Mouse (Mus musculus) adrenal gland, adult 2 months (tissue): Measurements from ENCODE around the gene Aoc3. TPM values are rescaled to one million over a fixed set of nuclear protein-coding genes. Genes with fewer than 3 reads are reported as not detected.
A peak's percentile ranks its signal among the peaks of the same experiment; 100 is the strongest.
"Not testable (repeated sequence)": the region's sequence is repeated elsewhere in the genome, so short reads cannot be mapped to it uniquely, and the experiment has no call there.

Experiments
- DNase-seq: peaks from one replicate; pipeline ENCODE4 v3.0.0; 2021
- microRNA-seq, 2 experiments: library from miRNA; unstranded; fragments of <30 nt; microRNA quantifications; one replicate each; pipeline ENCODE4 v1.2.0; 2021
- polyA plus RNA-seq: library from polyadenylated mRNA; depleted of rRNA; stranded (reverse); fragments of >200 nt; gene quantifications from 2 replicates; pipeline ENCODE4 v1.2.3, GENCODE M21; 2012; rRNA removed
- total RNA-seq, 2 experiments: library from RNA; stranded (reverse); gene quantifications; 2 replicates each; pipeline ENCODE4 v1.2.3; 2021

The Aoc3 gene
- total and polyA plus RNA-seq, 3 experiments = 48.4 to 76.6 (median 69.3) TPM

DNA sequence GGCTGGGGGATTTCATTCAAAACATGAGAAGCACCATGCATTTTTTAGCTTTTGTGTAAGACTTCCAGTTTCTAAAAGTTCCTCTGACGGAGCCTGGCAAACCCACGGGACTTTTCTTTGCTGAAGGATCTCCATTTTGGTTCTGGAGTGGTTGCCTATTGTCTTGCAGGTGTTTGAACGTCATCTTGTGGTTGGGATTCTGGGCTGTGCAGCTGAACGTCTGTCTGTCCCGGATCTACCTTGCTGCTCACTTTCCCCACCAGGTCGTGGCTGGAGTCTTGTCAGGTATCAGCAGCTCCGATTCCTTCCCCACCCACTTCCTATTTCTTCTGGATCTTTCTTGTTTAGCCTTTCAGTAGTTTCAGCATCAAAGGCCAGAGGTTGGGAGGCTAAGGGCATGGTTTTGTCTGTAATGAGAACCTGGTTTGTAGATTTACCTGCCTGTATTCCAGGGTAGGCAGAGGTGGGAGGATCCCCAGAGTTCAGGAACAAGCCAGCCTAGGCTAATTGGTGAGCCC, 44.1 kb downstream of the Aoc3 start:
- no peak for DNase-seq

DNA sequence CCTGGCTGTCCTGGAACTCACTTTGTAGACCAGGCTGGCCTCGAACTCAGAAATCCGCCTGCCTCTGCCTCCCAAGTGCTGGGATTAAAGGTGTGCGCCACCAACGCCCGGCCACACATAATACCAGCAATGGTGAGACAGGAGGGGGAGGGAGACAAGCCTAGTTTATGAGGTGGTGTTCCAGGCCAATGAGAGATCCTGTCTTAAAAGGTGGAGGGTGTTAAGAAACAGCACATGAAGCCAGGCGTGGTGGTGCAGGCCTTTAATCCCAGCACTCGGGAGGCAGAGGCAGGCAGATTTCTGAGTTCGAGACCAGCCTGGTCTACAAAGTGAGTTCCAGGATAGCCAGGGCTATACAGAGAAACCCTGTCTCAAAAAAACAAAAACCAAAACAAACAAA, 47.8 kb downstream of the Aoc3 start:
- not testable (repeated sequence) for DNase-seq

DNA sequence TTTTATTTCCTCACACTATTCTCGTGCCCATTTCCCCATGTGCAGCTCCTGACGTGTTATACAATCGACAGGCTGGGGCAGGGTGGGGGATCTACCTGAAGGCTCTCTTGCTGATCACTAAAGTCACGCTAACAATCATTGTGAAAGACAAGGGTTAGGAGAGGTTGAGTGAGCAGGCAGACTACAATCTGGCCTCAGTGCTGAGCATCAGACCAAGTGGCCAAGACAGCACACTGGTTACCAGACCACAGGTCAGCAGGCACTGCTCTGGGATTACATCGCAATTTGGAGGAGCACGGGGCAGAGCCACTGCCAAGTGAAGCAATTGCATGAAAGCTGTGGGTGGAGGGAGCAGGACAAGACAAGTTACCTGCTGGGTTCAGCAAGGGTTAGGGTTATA, 48.5 kb downstream of the Aoc3 start:
- peak; percentile 50 for DNase-seq

DNA sequence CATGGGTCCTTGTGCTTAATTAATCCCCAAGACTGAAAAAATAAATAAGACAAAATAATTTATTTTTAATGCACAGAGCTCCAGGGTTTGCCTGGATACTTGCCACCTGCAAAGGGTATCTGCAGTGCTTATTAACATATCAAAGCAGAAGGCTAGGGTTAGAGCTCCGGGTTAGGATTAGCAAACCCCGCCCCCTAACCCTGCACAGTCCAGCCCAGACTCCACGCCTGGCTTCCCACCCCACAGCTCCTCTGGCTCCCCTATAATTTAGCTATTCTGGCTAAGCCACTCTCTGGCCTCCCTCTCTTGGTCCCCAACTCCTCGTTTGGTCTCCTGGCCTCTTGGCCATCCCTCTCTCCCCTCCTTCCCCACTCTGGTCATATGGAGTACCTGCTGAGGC, 51.4 kb downstream of the Aoc3 start:
- DNase-seq = no peak

Small RNAs within 50 kb of the gene (microRNA-seq; reads per million reads assigned to microRNA genes)
- 0 reads per million in 2 experiments for gene Gm25593

Other genes starting within 250 kb of the Aoc3 start
- 10 to 100 TPM; 86.9 to 90.5 TPM for gene Coasy, start 248.0 kb upstream of the Aoc3 start, total RNA-seq
- gene Coasy, start 248.0 kb upstream of the Aoc3 start, polyA plus RNA-seq = 178 and 187 TPM in 2 replicates
- gene Mlx, start 243.3 kb upstream of the Aoc3 start, total RNA-seq = 10 to 100 TPM; 57.8 to 72.3 TPM
- 36.3 and 42.4 TPM in 2 replicates for gene Mlx, start 243.3 kb upstream of the Aoc3 start, polyA plus RNA-seq
- gene Psmc3ip, start 235.2 kb upstream of the Aoc3 start, total RNA-seq = 1 to 10 TPM; 3.6 to 5.9 TPM
- 0.38 and 0.71 TPM in 2 replicates for gene Psmc3ip, start 235.2 kb upstream of the Aoc3 start, polyA plus RNA-seq
- 10 to 100 TPM; 50.7 to 50.9 TPM for gene Retreg3, start 210.7 kb upstream of the Aoc3 start, total RNA-seq
- 41.7 and 46.9 TPM in 2 replicates for gene Retreg3, start 210.7 kb upstream of the Aoc3 start, polyA plus RNA-seq
- 10 to 100 TPM; 42.9 to 43.0 TPM for gene Tubg1, start 210.7 kb upstream of the Aoc3 start, total RNA-seq
- 15.2 and 42.7 TPM in 2 replicates for gene Tubg1, start 210.7 kb upstream of the Aoc3 start, polyA plus RNA-seq
- 1 to 10 TPM; 6.2 to 7.5 TPM for gene Tubg2, start 174.7 kb upstream of the Aoc3 start, total RNA-seq
- gene Tubg2, start 174.7 kb upstream of the Aoc3 start, polyA plus RNA-seq = 5.5 and 6.0 TPM in 2 replicates
- gene Cntnap1, start 160.1 kb upstream of the Aoc3 start, total RNA-seq = 1 to 10 TPM; 6.8 TPM
- gene Cntnap1, start 160.1 kb upstream of the Aoc3 start, polyA plus RNA-seq = 9.3 and 9.4 TPM in 2 replicates
- gene Plekhh3, start 159.3 kb upstream of the Aoc3 start, total RNA-seq = 10 to 100 TPM; 19.4 to 39.7 TPM
- gene Plekhh3, start 159.3 kb upstream of the Aoc3 start, polyA plus RNA-seq = 112 and 122 TPM in 2 replicates
- gene Ccr10, start 155.2 kb upstream of the Aoc3 start, total RNA-seq = under 1 TPM; 0.26 to 0.83 TPM
- gene Ccr10, start 155.2 kb upstream of the Aoc3 start, polyA plus RNA-seq = 0.84 and 1.6 TPM in 2 replicates
- gene Ezh1, start 104.1 kb upstream of the Aoc3 start, total RNA-seq = 10 to 100 TPM; 31.3 to 35.0 TPM
- gene Ezh1, start 104.1 kb upstream of the Aoc3 start, polyA plus RNA-seq = 17.1 and 20.1 TPM in 2 replicates
- gene Ramp2, start 84.6 kb upstream of the Aoc3 start, total RNA-seq = 10 to 100 TPM; 46.5 to 46.9 TPM
- gene Ramp2, start 84.6 kb upstream of the Aoc3 start, polyA plus RNA-seq = 109 and 114 TPM in 2 replicates
- gene Vps25, start 76.9 kb upstream of the Aoc3 start, total RNA-seq = 100 to 1,000 TPM; 102 to 116 TPM
- 186 and 204 TPM in 2 replicates for gene Vps25, start 76.9 kb upstream of the Aoc3 start, polyA plus RNA-seq
- gene Wnk4, start 70.0 kb upstream of the Aoc3 start, total RNA-seq = 1 to 10 TPM; 2.1 to 3.7 TPM
- gene Wnk4, start 70.0 kb upstream of the Aoc3 start, polyA plus RNA-seq = 0.62 and 0.94 TPM in 2 replicates
- gene Cntd1, start 51.6 kb upstream of the Aoc3 start, total RNA-seq = under 1 TPM; 0.32 to 0.38 TPM
- 0.06 and 0.11 TPM in 2 replicates for gene Cntd1, start 51.6 kb upstream of the Aoc3 start, polyA plus RNA-seq
- gene Coa3, start 51.5 kb upstream of the Aoc3 start, total RNA-seq = 10 to 100 TPM; 68.3 to 84.3 TPM
- 380 and 465 TPM in 2 replicates for gene Coa3, start 51.5 kb upstream of the Aoc3 start, polyA plus RNA-seq
- 100 to 1,000 TPM; 107 to 160 TPM for gene Becn1, start 28.3 kb upstream of the Aoc3 start, total RNA-seq
- gene Becn1, start 28.3 kb upstream of the Aoc3 start, polyA plus RNA-seq = 81.6 and 126 TPM in 2 replicates
- 100 to 1,000 TPM; 129 to 161 TPM for gene Psme3, start 14.4 kb upstream of the Aoc3 start, total RNA-seq
- gene Psme3, start 14.4 kb upstream of the Aoc3 start, polyA plus RNA-seq = 31.7 and 45.2 TPM in 2 replicates
- gene Aoc2, start 5.5 kb upstream of the Aoc3 start, total RNA-seq = 1 to 10 TPM; 4.9 to 5.5 TPM
- gene Aoc2, start 5.5 kb upstream of the Aoc3 start, polyA plus RNA-seq = 6.3 and 7.7 TPM in 2 replicates
- 10 to 100 TPM in 1 of 2 experiments, 1 to 10 TPM in 1; 1.8 to 24.0 TPM for gene G6pc, start 37.0 kb downstream of the Aoc3 start, total RNA-seq
- gene G6pc, start 37.0 kb downstream of the Aoc3 start, polyA plus RNA-seq = 0.13 and 0.26 TPM in 2 replicates
- 10 to 100 TPM; 21.8 to 38.2 TPM for gene Aarsd1, start 87.0 kb downstream of the Aoc3 start, total RNA-seq
- 25.0 and 28.1 TPM in 2 replicates for gene Aarsd1, start 87.0 kb downstream of the Aoc3 start, polyA plus RNA-seq
- gene Gm27029, start 94.2 kb downstream of the Aoc3 start, total RNA-seq = 1 to 10 TPM; 1.9 to 5.6 TPM
- 0.24 TPM in 1 of 2 replicates, not detected in the other for gene Gm27029, start 94.2 kb downstream of the Aoc3 start, polyA plus RNA-seq
- 10 to 100 TPM; 23.7 to 24.4 TPM for gene Rundc1, start 94.5 kb downstream of the Aoc3 start, total RNA-seq
- 22.0 and 22.1 TPM in 2 replicates for gene Rundc1, start 94.5 kb downstream of the Aoc3 start, polyA plus RNA-seq
- 1 to 10 TPM; 2.1 to 4.3 TPM for gene Ptges3l, start 94.7 kb downstream of the Aoc3 start, total RNA-seq
- 0.93 and 1.1 TPM in 2 replicates for gene Ptges3l, start 94.7 kb downstream of the Aoc3 start, polyA plus RNA-seq
- gene Rpl27, start 111.7 kb downstream of the Aoc3 start, total RNA-seq = 10 to 100 TPM; 34.0 to 75.2 TPM
- gene Rpl27, start 111.7 kb downstream of the Aoc3 start, polyA plus RNA-seq = 133 and 183 TPM in 2 replicates
- 10 to 100 TPM; 33.2 to 40.5 TPM for gene Ifi35, start 117.8 kb downstream of the Aoc3 start, total RNA-seq
- 32.3 and 44.1 TPM in 2 replicates for gene Ifi35, start 117.8 kb downstream of the Aoc3 start, polyA plus RNA-seq
- gene Rnd2, start 134.4 kb downstream of the Aoc3 start, total RNA-seq = 10 to 100 TPM in 1 of 2 experiments, 1 to 10 TPM in 1; 6.0 to 12.9 TPM
- gene Rnd2, start 134.4 kb downstream of the Aoc3 start, polyA plus RNA-seq = 6.0 and 11.3 TPM in 2 replicates
- 100 to 1,000 TPM in 1 of 2 experiments, 10 to 100 TPM in 1; 95.6 to 189 TPM for gene Vat1, start 135.6 kb downstream of the Aoc3 start, total RNA-seq
- 151 and 157 TPM in 2 replicates for gene Vat1, start 135.6 kb downstream of the Aoc3 start, polyA plus RNA-seq
- gene Brca1, start 221.3 kb downstream of the Aoc3 start, total RNA-seq = 1 to 10 TPM in 1 of 2 experiments, under 1 TPM in 1; 0.84 to 1.3 TPM
- 0.11 and 0.20 TPM in 2 replicates for gene Brca1, start 221.3 kb downstream of the Aoc3 start, polyA plus RNA-seq
- gene Nbr1, start 221.5 kb downstream of the Aoc3 start, total RNA-seq = 100 to 1,000 TPM; 130 to 134 TPM
- 121 and 141 TPM in 2 replicates for gene Nbr1, start 221.5 kb downstream of the Aoc3 start, polyA plus RNA-seq